Mouse (Mus musculus): ENCODE results near the gene E130218I03Rik. TPM values are rescaled to one million over a fixed set of nuclear protein-coding genes. Genes with fewer than 3 reads are reported as not detected.
"Not testable (repeated sequence)": the region's sequence is repeated elsewhere in the genome, so short reads cannot be mapped to it uniquely, and the experiment has no call there.

The E130218I03Rik gene
- polyA plus RNA-seq, 1 experiment, result not detected

DNA sequence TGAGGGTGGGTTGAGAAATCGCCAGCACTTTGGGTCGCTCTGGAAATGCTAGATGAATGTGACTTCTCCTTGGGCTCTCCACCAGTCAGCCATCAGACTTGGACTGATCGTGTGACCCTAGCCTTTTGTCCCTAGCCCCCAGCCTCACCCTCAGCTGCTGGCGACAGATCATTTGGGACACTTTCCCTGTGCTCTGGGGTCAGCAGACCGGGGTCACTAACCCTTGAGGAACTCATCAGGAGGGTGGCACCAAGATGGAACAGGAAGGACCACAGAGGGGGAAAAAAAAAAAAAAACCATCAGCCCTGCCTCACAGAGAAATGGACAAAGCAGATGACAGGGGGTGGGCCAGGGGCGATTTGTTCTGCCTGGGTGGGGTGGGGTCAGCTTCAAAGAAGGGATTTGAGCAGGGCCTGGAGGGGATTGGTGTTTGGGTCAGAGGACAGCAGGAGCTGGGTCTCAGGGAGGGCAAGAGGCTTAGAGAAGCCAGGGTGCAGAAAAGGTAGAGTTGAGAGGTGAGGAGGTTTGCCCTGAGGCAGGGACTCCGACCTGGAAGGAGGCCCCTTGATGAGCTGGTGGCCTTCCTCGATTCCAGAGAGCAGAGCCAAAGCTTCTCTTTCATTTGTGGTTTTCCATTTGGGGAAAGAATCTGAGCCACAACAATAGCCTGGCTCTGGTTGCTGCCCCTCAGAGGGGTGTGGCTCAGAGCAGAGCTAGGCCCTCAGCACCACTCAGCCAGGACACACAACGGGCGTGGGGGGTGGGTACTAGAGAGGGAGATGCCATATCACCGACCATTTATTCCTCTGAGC, 13.9 kb downstream of the E130218I03Rik start:
- Histone ChIP-seq H3K4me1 (ENCODE audit: control insufficient read depth, insufficient read depth, insufficient read length, low read length) (no peaks in the 10 kb centered on the region), H3K27ac (ENCODE audit: insufficient read depth, low read depth, low read length) (no peak overlapping the region), H3K36me3 (ENCODE audit: control insufficient read depth, insufficient read depth, low read length) (no peaks in the 10 kb centered on the region), H3K4me3 (ENCODE audit: low read depth, low read length) (no peak overlapping the region), H3K27me3 (ENCODE audit: control insufficient read depth, insufficient read depth, low read length) (peaks cover 16% of the 10 kb centered on the region)
- no peak for TF ChIP-seq POLR2A (IDR thresholded peaks at IDR 0.05; ENCODE audit: low read depth, low read length)
- no peak for TF ChIP-seq CTCF (IDR thresholded peaks at IDR 0.05; ENCODE audit: extremely low read depth, insufficient read length, insufficient replicate concordance, low read depth, low read length)
- WGBS, result 69% methylated on average over 11 of the region's 11 CpGs

GRCm38 (mm10) chr4:134258354-134258753, 14.9 kb downstream of the E130218I03Rik start:
- H3K4me1 ChIP-seq (ENCODE audit: control insufficient read depth, insufficient read depth, insufficient read length, low read length), result no peaks in the 10 kb centered on the region
- TF ChIP-seq POLR2A (IDR thresholded peaks at IDR 0.05; ENCODE audit: low read depth, low read length) (no peak), CTCF (IDR thresholded peaks at IDR 0.05; ENCODE audit: extremely low read depth, insufficient read length, insufficient replicate concordance, low read depth, low read length) (no peak)
- H3K27me3 ChIP-seq (ENCODE audit: control insufficient read depth, insufficient read depth, low read length), result peaks cover 7% of the 10 kb centered on the region
- H3K36me3 ChIP-seq (ENCODE audit: control insufficient read depth, insufficient read depth, low read length), result no peaks in the 10 kb centered on the region
- H3K27ac ChIP-seq (ENCODE audit: insufficient read depth, low read depth, low read length), result no peak overlapping the region
- WGBS, result 40% methylated on average over 11 of the region's 11 CpGs
- no peak overlapping the region for H3K4me3 ChIP-seq (ENCODE audit: low read depth, low read length)

- peak; percentile 92 for TF ChIP-seq CTCF (IDR thresholded peaks at IDR 0.05; ENCODE audit: extremely low read depth, insufficient read length, insufficient replicate concordance, low read depth, low read length)
- TF ChIP-seq POLR2A (IDR thresholded peaks at IDR 0.05; ENCODE audit: low read depth, low read length), result no peak
- H3K36me3 ChIP-seq (ENCODE audit: control insufficient read depth, insufficient read depth, low read length), result no peaks in the 10 kb centered on the region
- H3K4me3 ChIP-seq (ENCODE audit: low read depth, low read length), result no peak overlapping the region
- H3K4me1 ChIP-seq (ENCODE audit: control insufficient read depth, insufficient read depth, insufficient read length, low read length), result no peaks in the 10 kb centered on the region
- 21% methylated on average over 6 of the region's 6 CpGs for WGBS
- H3K27me3 ChIP-seq (ENCODE audit: control insufficient read depth, insufficient read depth, low read length), result no peaks in the 10 kb centered on the region
- no peak overlapping the region for H3K27ac ChIP-seq (ENCODE audit: insufficient read depth, low read depth, low read length)
Measured at GRCm38 (mm10) chr4:134263191-134263590, 19.7 kb downstream of the E130218I03Rik start.

DNA sequence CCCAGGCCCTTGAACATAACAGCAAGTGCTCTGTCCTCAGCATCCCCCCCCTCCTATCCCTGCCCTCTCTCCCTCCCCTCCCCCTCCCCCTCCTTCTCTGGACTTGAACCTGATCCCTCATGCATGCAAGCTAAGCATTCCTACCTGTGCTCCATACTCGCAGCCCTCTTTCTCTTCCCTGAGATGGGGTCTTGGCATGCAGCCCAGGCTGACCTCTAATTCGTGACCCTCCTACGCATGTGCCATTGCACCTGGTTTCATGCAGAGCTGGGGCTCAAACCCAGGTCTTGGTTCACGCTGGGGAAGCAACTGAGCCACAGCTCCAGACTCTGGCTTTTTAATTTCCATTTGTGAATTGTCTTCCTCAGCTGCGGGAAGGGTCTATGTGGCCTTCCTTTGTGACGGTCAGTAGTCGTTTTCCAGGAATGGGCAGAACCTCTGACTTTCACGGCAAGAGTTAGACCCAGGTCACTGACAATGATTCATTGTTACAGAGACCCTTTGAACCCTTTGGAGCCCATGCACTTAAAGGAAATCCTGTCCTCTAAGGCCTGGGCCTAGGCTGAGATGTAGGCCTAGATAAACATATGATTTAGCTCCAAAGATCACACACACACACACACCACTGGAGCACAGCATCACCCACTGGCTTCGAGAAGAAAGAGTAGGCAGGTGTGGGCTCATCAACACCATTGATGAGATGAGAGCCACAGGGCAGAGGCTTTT, 22.6 kb downstream of the E130218I03Rik start:
- H3K27me3 ChIP-seq (ENCODE audit: control insufficient read depth, insufficient read depth, low read length), result no peaks in the 10 kb centered on the region
- no peak overlapping the region for H3K27ac ChIP-seq (ENCODE audit: insufficient read depth, low read depth, low read length)
- peak overlapping the region; percentile 29; the same call in 1 of the 2 replicates for H3K4me3 ChIP-seq (ENCODE audit: low read depth, low read length)
- no peaks in the 10 kb centered on the region for H3K36me3 ChIP-seq (ENCODE audit: control insufficient read depth, insufficient read depth, low read length)
- H3K4me1 ChIP-seq (ENCODE audit: control insufficient read depth, insufficient read depth, insufficient read length, low read length), result no peaks in the 10 kb centered on the region
- 77% methylated on average over 9 of the region's 9 CpGs for WGBS
- TF ChIP-seq POLR2A (IDR thresholded peaks at IDR 0.05; ENCODE audit: low read depth, low read length), result no peak
- no peak for TF ChIP-seq CTCF (IDR thresholded peaks at IDR 0.05; ENCODE audit: extremely low read depth, insufficient read length, insufficient replicate concordance, low read depth, low read length)

- WGBS, result 83% methylated on average over 19 of the region's 19 CpGs
- no peak overlapping the region for H3K4me3 ChIP-seq (ENCODE audit: low read depth, low read length)
- no peaks in the 10 kb centered on the region for H3K36me3 ChIP-seq (ENCODE audit: control insufficient read depth, insufficient read depth, low read length)
- no peaks in the 10 kb centered on the region for H3K27me3 ChIP-seq (ENCODE audit: control insufficient read depth, insufficient read depth, low read length)
- H3K27ac ChIP-seq (ENCODE audit: insufficient read depth, low read depth, low read length), result no peak overlapping the region
- TF ChIP-seq POLR2A (IDR thresholded peaks at IDR 0.05; ENCODE audit: low read depth, low read length) (no peak), CTCF (IDR thresholded peaks at IDR 0.05; ENCODE audit: extremely low read depth, insufficient read length, insufficient replicate concordance, low read depth, low read length) (no peak)
- no peaks in the 10 kb centered on the region for H3K4me1 ChIP-seq (ENCODE audit: control insufficient read depth, insufficient read depth, insufficient read length, low read length)
Measured at GRCm38 (mm10) chr4:134268102-134268655, 24.7 kb downstream of the E130218I03Rik start.

DNA sequence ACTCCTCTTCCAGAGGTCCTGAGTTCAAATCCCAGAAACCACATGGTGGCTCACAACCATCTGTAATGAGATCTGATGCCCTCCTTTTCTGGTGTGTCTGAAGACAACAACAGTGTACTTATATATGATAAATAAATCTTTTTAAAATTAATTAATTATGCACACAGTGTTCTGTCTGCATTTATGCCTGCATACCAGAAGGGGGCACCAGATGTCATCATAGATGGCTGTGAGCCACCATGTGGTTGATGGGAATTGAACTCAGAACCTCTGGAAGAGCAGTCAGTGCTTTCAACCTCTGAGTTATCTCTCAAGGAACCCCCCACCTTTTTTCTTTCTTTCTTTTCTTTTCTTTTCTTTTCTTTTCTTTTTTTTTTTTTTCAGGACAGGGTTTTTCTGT, 26.2 kb downstream of the E130218I03Rik start:
- H3K36me3 ChIP-seq (ENCODE audit: control insufficient read depth, insufficient read depth, low read length); H3K27ac ChIP-seq (ENCODE audit: insufficient read depth, low read depth, low read length); H3K27me3 ChIP-seq (ENCODE audit: control insufficient read depth, insufficient read depth, low read length): not testable (repeated sequence)

GRCm38 (mm10) chr4:134271979-134272378, 28.5 kb downstream of the E130218I03Rik start:
- Histone ChIP-seq H3K4me3 (ENCODE audit: low read depth, low read length) (no peak overlapping the region), H3K36me3 (ENCODE audit: control insufficient read depth, insufficient read depth, low read length) (peaks cover 4% of the 10 kb centered on the region), H3K27me3 (ENCODE audit: control insufficient read depth, insufficient read depth, low read length) (no peaks in the 10 kb centered on the region), H3K27ac (ENCODE audit: insufficient read depth, low read depth, low read length) (no peak overlapping the region), H3K4me1 (ENCODE audit: control insufficient read depth, insufficient read depth, insufficient read length, low read length) (no peaks in the 10 kb centered on the region)
- 85% methylated on average over 7 of the region's 7 CpGs for WGBS
- TF ChIP-seq CTCF (IDR thresholded peaks at IDR 0.05; ENCODE audit: extremely low read depth, insufficient read length, insufficient replicate concordance, low read depth, low read length), result no peak
- no peak for TF ChIP-seq POLR2A (IDR thresholded peaks at IDR 0.05; ENCODE audit: low read depth, low read length)

More for the DNA sequence above, 26.2 kb downstream of the E130218I03Rik start:
- not testable (repeated sequence) for H3K4me3 ChIP-seq (ENCODE audit: low read depth, low read length); H3K4me1 ChIP-seq (ENCODE audit: control insufficient read depth, insufficient read depth, insufficient read length, low read length)
